Mouse (Mus musculus) cortical plate, adult 2 months (tissue): ENCODE data around the gene Ppp1cc.

ENCODE experiments used
- CTCF ChIP-seq: fragments of 200-500 bp; IDR thresholded peaks from 2 replicates; pipeline ENCODE4 v1.5.1; 2011; ENCODE audit warnings: mild to moderate bottlenecking, control low read depth, low read length; ENCODE audit not compliant: insufficient read depth; ENCODE audit errors: extremely low read depth
- POLR2A ChIP-seq: fragments of 200-500 bp; IDR thresholded peaks from 2 replicates; pipeline ENCODE4 v1.6.1; 2011; ENCODE audit warnings: mild to moderate bottlenecking, low read length, control low read depth; ENCODE audit not compliant: insufficient read depth; ENCODE audit errors: extremely low read depth

DNA sequence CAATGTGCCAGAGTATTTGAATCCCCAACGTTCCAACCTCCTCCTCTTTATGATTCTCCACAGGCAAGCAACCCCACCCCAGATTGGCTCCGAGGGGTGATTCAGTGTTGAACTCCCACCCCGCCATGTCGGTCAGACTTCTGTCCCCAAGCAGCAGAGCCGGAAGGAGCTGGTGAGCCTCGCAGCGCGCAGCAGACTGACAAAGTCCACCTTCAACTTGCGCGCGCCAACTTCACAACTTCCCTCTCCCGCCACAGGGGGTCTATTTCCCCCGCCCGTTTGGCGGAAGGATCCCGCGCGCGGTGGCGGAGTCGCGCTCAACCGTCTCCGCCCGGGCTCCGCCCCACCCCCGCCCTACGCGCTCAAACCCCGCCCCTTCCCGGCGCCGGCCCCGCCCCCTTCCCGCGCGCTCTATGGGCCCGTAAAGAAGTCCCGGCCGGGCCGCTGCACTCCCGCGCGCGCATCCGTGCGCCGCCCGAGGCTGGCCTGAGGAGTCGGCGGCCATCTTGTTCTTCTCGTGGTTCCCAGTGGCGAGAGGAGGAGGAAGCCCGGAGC lies at the start of gene Ppp1cc:
- TF ChIP-seq CTCF (no peak), POLR2A (peak; percentile 40; the same call in 1 of the 2 replicates)
